Mouse (Mus musculus): Measurements from ENCODE around the gene Olfr1045.

Gene Olfr1045

DNA sequence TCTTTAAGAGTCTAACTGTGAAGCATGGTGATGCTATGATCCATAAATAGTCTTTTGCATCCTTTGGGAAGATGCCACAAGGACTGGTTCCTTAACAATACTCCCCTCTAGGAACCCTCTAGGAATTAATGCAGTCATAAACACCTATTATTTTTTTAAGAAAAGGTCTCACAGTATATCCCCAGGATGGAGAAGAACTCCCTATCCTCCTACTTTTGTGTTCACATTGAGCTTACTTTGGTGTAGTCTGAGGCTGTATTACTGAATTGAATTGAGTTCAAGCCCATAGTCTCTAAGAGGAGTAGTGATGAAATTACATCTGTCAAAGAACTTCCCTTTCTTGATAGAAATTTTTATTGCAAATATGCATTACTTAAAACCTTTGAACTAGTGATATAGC lies at the start of gene Olfr1045:
Gene Olfr1045, minus strand, starts transcription at position 101 of the 400 bp plus-strand sequence.

GRCm38 (mm10) chr2:86240189-86240588 lies 37.4 kb upstream of the Olfr1045 start, which contains the start of gene Olfr1048:
TSS of gene Olfr1048 (minus strand) at chr2:86240289.

DNA sequence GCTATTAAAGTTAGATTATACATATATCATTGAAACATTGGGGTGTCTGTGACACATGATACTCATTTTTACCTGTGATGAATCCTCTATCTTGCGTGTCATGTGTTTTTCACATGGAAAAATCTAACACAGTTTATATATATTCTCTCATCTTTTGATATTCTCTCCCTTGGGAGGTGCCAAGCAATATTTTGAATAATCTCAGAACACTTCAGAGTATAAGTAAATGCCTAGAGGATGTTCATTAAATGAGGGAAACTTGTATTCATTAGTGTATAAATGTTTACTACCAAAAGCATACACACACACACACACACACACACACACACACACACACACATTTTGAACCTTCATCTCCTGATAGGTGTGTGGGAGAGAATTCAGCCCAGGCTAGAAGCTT lies 28.5 kb upstream of the Olfr1045 start, which contains the start of gene Olfr1047:
Gene Olfr1047, minus strand, starts transcription at position 101 of the 400 bp plus-strand sequence.
- WGBS = 83% methylated on average over 1 of the region's 1 CpGs

DNA sequence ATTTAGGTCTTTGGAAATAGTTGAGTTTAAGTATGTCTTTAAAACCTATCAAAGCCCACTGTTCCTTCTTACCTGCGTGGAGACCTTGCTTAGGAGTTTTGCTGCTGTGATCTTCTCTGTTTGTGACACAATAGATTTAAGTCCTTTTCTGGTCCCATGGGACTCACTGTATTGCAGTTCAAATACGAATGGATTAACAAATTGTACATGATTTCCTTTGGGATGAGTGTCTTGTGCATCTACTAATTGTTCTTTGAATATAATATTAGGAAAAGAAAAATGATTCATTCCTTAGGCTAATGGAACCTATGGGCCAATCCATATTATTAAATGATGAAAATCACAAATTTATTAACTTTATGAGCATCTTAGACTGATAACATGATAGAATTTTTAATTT lies 16.4 kb upstream of the Olfr1045 start, which contains the start of gene Olfr1046:
Gene Olfr1046, minus strand, starts transcription at position 101 of the 400 bp plus-strand sequence.
- 66% methylated on average over 2 of the region's 2 CpGs for WGBS

DNA sequence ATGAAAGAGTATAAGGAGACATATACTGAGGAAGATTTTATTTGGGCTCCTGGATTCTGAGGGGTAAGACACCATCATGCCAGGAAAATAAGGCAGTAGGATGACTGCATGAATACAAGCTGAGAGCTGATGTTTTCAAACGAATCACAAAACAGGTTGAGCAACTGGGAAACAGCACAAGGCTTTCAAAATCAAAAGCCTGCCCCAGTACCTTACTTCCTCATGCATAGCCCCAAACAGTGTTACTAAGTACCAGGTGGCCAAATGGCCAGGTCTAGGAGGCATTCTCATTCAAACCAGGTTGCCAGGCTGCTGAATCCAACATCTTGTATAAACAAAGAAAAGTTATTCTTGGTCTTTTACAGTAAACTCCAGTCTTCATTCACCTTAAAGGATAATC lies 6.9 kb downstream of the Olfr1045 start:
- 48% methylated on average over 1 of the region's 1 CpGs for WGBS

GRCm38 (mm10) chr2:86185583-86185982 lies 17.2 kb downstream of the Olfr1045 start, which contains the start of gene Olfr52:
TSS of gene Olfr52 (minus strand) at chr2:86185683.

DNA sequence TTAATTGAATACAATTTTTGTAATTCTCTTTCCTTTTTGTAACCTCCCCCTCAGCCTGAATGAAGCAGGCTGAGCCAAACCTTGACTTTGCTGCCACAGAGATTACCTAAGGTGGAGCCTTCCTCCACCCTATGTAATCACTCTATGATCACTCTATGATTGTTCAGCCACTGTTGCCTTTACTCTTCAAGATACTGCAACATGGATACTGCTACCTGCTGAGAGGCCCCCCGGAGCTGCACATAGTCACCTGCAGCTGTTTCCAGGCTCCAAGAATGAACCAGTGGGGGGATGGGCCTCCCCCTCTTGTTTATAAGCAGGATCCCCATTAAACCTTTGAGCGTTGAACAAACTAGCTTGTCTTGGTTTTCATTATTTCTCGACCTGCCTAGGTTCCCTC lies 22.9 kb downstream of the Olfr1045 start:
- WGBS = 89% methylated on average over 3 of the region's 3 CpGs

DNA sequence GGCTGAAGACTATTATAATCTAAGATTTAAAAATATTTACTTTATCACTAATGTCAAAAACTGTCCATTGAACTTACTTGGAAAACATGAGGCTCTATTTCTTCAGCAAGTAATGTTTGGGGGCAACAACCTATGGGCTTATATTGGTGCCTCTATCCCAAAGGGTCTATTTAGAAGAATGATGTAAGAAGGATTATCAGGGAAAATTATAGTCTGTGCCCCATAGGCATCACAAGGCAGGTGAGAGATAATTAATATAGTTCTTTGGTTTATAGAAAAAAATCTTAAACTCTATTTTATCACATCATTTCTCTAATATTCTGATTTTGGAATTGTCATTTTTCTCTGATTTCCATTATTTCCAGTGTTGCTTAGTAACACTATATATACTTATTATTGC lies 25.1 kb downstream of the Olfr1045 start, which contains the start of gene Olfr1044:
Gene Olfr1044, minus strand, starts transcription at position 101 of the 400 bp plus-strand sequence.

GRCm38 (mm10) chr2:86175422-86175821 lies 27.4 kb downstream of the Olfr1045 start:
- WGBS = 89% methylated on average over 7 of the region's 7 CpGs

GRCm38 (mm10) chr2:86167422-86167821 lies 35.4 kb downstream of the Olfr1045 start, which contains the start of gene Olfr1043:
TSS of gene Olfr1043 (minus strand) at chr2:86167522.
- 85% methylated on average over 2 of the region's 2 CpGs for WGBS

GRCm38 (mm10) chr2:86161738-86162137 lies 41.1 kb downstream of the Olfr1045 start, which contains the start of gene Olfr1042:
TSS of gene Olfr1042 (minus strand) at chr2:86161838.
- 90% methylated on average over 2 of the region's 2 CpGs for WGBS

- WGBS = 64% methylated on average over 1 of the region's 1 CpGs
These were observed 56.2 kb downstream of the Olfr1045 start, which contains the start of gene Olfr1040 for GRCm38 (mm10) chr2:86146632-86147031. TSS of gene Olfr1040 (minus strand) at chr2:86146732.
